In the genomic region with DNA sequence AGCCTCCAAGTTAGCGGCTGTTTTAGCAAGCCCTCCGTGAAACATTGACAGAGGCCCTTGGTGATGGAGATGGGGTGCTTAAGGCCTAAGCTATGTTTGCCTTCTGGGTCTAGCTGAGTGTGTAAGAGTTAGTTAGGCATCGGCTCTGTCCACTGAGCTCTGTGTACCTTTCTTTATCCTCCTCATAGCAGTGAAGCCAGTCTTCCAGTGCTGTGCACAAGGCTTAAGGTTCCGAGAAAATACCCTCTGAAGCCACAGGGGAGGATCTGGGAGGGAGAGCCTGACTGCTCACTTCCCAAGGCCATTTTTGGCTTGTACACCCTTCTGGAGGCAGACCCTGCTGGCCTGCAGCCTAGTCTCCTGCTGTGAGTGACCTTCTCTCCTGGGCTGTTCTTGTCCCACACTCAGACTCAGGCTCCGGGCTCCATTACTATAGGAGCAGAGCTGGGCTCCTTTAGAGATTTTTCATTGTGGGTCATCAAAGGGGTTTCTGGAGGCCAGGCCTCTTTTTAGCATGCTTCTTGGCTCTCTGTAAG, we compare ENCODE assay signal across 10 mouse cellular contexts. TPM values are rescaled to one million over a fixed set of nuclear protein-coding genes. Genes with fewer than 3 reads are reported as not detected.
DNase-seq lines count a peak whose midpoint lies in the region; ATAC-seq and TF ChIP-seq lines count a peak whose summit lies in the region.
"Had no signal": no experiment of that assay in that cellular context is flagged by ENCODE, and none has a peak within 500 bp of the region (broad histone marks: within the 10 kb centered on the region; RNA-seq: fewer than 3 reads in every experiment).

No protein-coding gene starts in this region.

- H3K4me1 ChIP-seq in heart, postnatal 0 days (ENCODE audit: control insufficient read depth, insufficient read depth), result peaks cover 18% of the 10 kb centered on the region
- H3K4me1 ChIP-seq in neural tube, embryonic 14.5 days (ENCODE audit: control insufficient read depth, insufficient read depth, low read length), result peaks cover 18% of the 10 kb centered on the region

- no peak overlapping the region for H3K9ac ChIP-seq in heart, postnatal 0 days (replicated peaks; ENCODE audit: low read depth, low read length)
- H3K9ac ChIP-seq in neural tube, embryonic 14.5 days (replicated peaks; ENCODE audit: low read depth, low read length), result no peak overlapping the region

- H3K36me3 ChIP-seq in heart, postnatal 0 days (replicated peaks; ENCODE audit: control insufficient read depth, insufficient read depth, low read length), result peaks cover 17% of the 10 kb centered on the region; the same call in 1 of the 2 replicates
- no peaks in the 10 kb centered on the region for H3K36me3 ChIP-seq in neural tube, embryonic 14.5 days (ENCODE audit: control insufficient read depth, insufficient read depth, low read length)

- no peak for DNase-seq in layer of hippocampus, adult 2 months (ENCODE audit: low spot score in 2 of 2)
- DNase-seq in layer of hippocampus, adult 18-20 months (ENCODE audit: low spot score in 2 of 2), result no peak
- DNase-seq in cerebellum, adult 11-12 months, result peak; percentile 61
- peak; percentile 70 for DNase-seq in heart, postnatal 0 days (ENCODE audit: low spot score)
- DNase-seq in layer of hippocampus, postnatal 36 days, result no peak
- no peak for DNase-seq in thymus, postnatal 0 days (ENCODE audit: low spot score)

- no peak overlapping the region for H3K4me2 ChIP-seq in heart, postnatal 0 days (ENCODE audit: low read depth, low read length)
- no peak overlapping the region for H3K4me2 ChIP-seq in neural tube, embryonic 14.5 days (ENCODE audit: low read depth, low read length)

- H3K27me3 ChIP-seq in heart, postnatal 0 days (ENCODE audit: control insufficient read depth, insufficient read depth, low read length), result no peaks in the 10 kb centered on the region
- no peaks in the 10 kb centered on the region for H3K27me3 ChIP-seq in neural tube, embryonic 14.5 days (ENCODE audit: control insufficient read depth, insufficient read depth, low read length)

- peak; percentile 13; the same call in 1 of the 2 replicates for TF ChIP-seq CTCF in layer of hippocampus, adult 2 months (conservative IDR thresholded peaks at IDR 0.05)
- TF ChIP-seq CTCF in heart, postnatal 0 days (IDR thresholded peaks at IDR 0.05; ENCODE audit: low read depth), result no peak

- ATAC-seq in heart, postnatal 0 days (ENCODE audit: insufficient read depth, low read depth), result peak; percentile 78
- ATAC-seq in neural tube, embryonic 14.5 days (ENCODE audit: low read depth), result no peak; the same call in 1 of the 2 replicates
- ATAC-seq in megakaryocyte-erythroid progenitor cell, adult 5-6 weeks (replicated peaks; ENCODE audit: low FRiP score, low TSS enrichment, poor library complexity, severe bottlenecking), result no peak

- peak overlapping the region; percentile 77 for H3K27ac ChIP-seq in layer of hippocampus, adult 2 months
- peak overlapping the region; percentile 55 for H3K27ac ChIP-seq in heart, postnatal 0 days (ENCODE audit: low read depth)
- H3K27ac ChIP-seq in neural tube, embryonic 14.5 days (ENCODE audit: low read depth, low read length), result peak overlapping the region; percentile 36; the same call in 1 of the 2 replicates

- no peak for TF ChIP-seq EP300 in heart, postnatal 0 days (IDR thresholded peaks at IDR 0.05; ENCODE audit: low read depth)

- H3K9me3 ChIP-seq in heart, postnatal 0 days (replicated peaks; ENCODE audit: control insufficient read depth, low read length), result no peaks in the 10 kb centered on the region
- no peaks in the 10 kb centered on the region for H3K9me3 ChIP-seq in neural tube, embryonic 14.5 days (ENCODE audit: control insufficient read depth, low read length)
- H3K9me3 ChIP-seq: G1E had no signal

- H3K4me3 ChIP-seq in layer of hippocampus, adult 2 months, result no peak overlapping the region
- H3K4me3 ChIP-seq in heart, postnatal 0 days (ENCODE audit: low read depth, low read length), result no peak overlapping the region
- H3K4me3 ChIP-seq in neural tube, embryonic 14.5 days (ENCODE audit: low read depth, low read length), result no peak overlapping the region

- WGBS in heart, postnatal 0 days, result 56% methylated on average over 5 of the region's 5 CpGs
- 77% methylated on average over 5 of the region's 5 CpGs for WGBS in neural tube, embryonic 14.5 days

RNA-seq across cellular contexts. Expression of gene Slc5a3, which starts 56.7 kb away (rescaled TPM):
- total RNA-seq in layer of hippocampus, adult 2 months (2021), result 10 to 100 TPM; 31.1 to 33.7 TPM
- 10 to 100 TPM; 44.7 to 45.6 TPM for total RNA-seq in layer of hippocampus, adult 18-20 months (2021)
- total RNA-seq in heart, postnatal 0 days (2014; rRNA removed; ENCODE audit: low replicate concordance), result 4.2 and 13.9 TPM in 2 replicates
- polyA plus RNA-seq in heart, postnatal 0 days (2015; fragmentation: Nextera tagmentation; extraction: Ambion mirVana), result 1.5 TPM in 2 replicates
- polyA plus RNA-seq in neural tube, embryonic 14.5 days (2014; fragmentation: Nextera tagmentation; extraction: Ambion mirVana), result 28.5 and 30.6 TPM in 2 replicates
- 10 to 100 TPM; 38.5 to 40.9 TPM for total RNA-seq in layer of hippocampus, postnatal 36 days (2021)
- 1.5 and 2.4 TPM in 2 replicates for polyA plus RNA-seq in thymus, postnatal 0 days (2015; fragmentation: Nextera tagmentation; extraction: Ambion mirVana)
- total RNA-seq in megakaryocyte-erythroid progenitor cell, adult 5-6 weeks (2014; fragmentation: Nextera tagmentation), result 5.0 and 5.2 TPM in 2 replicates
- total RNA-seq in megakaryocyte-erythroid progenitor cell, adult 5-6 weeks (2017), result 4.4 and 7.2 TPM in 2 replicates

RNA-seq across cellular contexts. Expression of gene Gm49711, which starts 56.7 kb away (rescaled TPM):
- total RNA-seq in layer of hippocampus, adult 2 months (2021), result not detected
- not detected for total RNA-seq in layer of hippocampus, adult 18-20 months (2021)
- not detected in 2 replicates for total RNA-seq in heart, postnatal 0 days (2014; rRNA removed; ENCODE audit: low replicate concordance)
- 0.20 TPM in 1 of 2 replicates, not detected in the other for polyA plus RNA-seq in heart, postnatal 0 days (2015; fragmentation: Nextera tagmentation; extraction: Ambion mirVana)
- 0.56 and 0.73 TPM in 2 replicates for polyA plus RNA-seq in neural tube, embryonic 14.5 days (2014; fragmentation: Nextera tagmentation; extraction: Ambion mirVana)
- not detected for total RNA-seq in layer of hippocampus, postnatal 36 days (2021)
- not detected in 2 replicates for polyA plus RNA-seq in thymus, postnatal 0 days (2015; fragmentation: Nextera tagmentation; extraction: Ambion mirVana)
- total RNA-seq in megakaryocyte-erythroid progenitor cell, adult 5-6 weeks (2014; fragmentation: Nextera tagmentation), result not detected in 2 replicates
- not detected in 2 replicates for total RNA-seq in megakaryocyte-erythroid progenitor cell, adult 5-6 weeks (2017)
- total RNA-seq: G1E; left cerebral cortex, postnatal 10 days had no signal

RNA-seq across cellular contexts. Expression of gene Mrps6, which starts 56.7 kb away (rescaled TPM):
- total RNA-seq in layer of hippocampus, adult 2 months (2021), result 10 to 100 TPM; 46.8 to 49.1 TPM
- total RNA-seq in layer of hippocampus, adult 18-20 months (2021), result 10 to 100 TPM; 53.1 to 58.0 TPM
- 17.7 and 43.7 TPM in 2 replicates for total RNA-seq in heart, postnatal 0 days (2014; rRNA removed; ENCODE audit: low replicate concordance)
- polyA plus RNA-seq in heart, postnatal 0 days (2015; fragmentation: Nextera tagmentation; extraction: Ambion mirVana), result 115 and 121 TPM in 2 replicates
- 179 and 190 TPM in 2 replicates for polyA plus RNA-seq in neural tube, embryonic 14.5 days (2014; fragmentation: Nextera tagmentation; extraction: Ambion mirVana)
- total RNA-seq in layer of hippocampus, postnatal 36 days (2021), result 10 to 100 TPM; 58.1 to 58.3 TPM
- polyA plus RNA-seq in thymus, postnatal 0 days (2015; fragmentation: Nextera tagmentation; extraction: Ambion mirVana), result 119 and 133 TPM in 2 replicates
- 36.9 and 49.2 TPM in 2 replicates for total RNA-seq in megakaryocyte-erythroid progenitor cell, adult 5-6 weeks (2014; fragmentation: Nextera tagmentation)
- 30.0 and 49.8 TPM in 2 replicates for total RNA-seq in megakaryocyte-erythroid progenitor cell, adult 5-6 weeks (2017)

Comparison
In these comparisons a context has a peak if more than half of its experiments do, and no peak if none do; other contexts are left out.
1. DNase-seq: peak in cerebellum, adult 11-12 months (single experiment) and heart, postnatal 0 days (single experiment); none in layer of hippocampus, adult 2 months (0 of 2), layer of hippocampus, adult 18-20 months (0 of 2), layer of hippocampus, postnatal 36 days (0 of 2) and thymus, postnatal 0 days (single experiment).
2. Peak in every context shown above with its lines, with median percentiles within 50 percentile points of each other: H3K27ac ChIP-seq.